Mouse (Mus musculus) adrenal gland, postnatal 25 days (tissue): Measurements from ENCODE around the gene Adamts8. TPM values are rescaled to one million over a fixed set of nuclear protein-coding genes. Genes with fewer than 3 reads are reported as not detected.
A peak's percentile ranks its signal among the peaks of the same experiment; 100 is the strongest.

Source experiments
- DNase-seq: peaks from one replicate; pipeline ENCODE4 v3.0.0; 2021; ENCODE audit warnings: mixed read lengths
- long read RNA-seq: library from polyadenylated mRNA; stranded (forward); transcript quantifications from one replicate; pipeline ENCODE4 v2.0.0, GENCODE M21; 2021
- total RNA-seq: library from RNA; stranded (reverse); gene quantifications from 2 replicates; pipeline ENCODE4 v1.2.3, GENCODE M21; 2021

Adamts8 gene
- 0.43 TPM in 1 of 2 replicates, not detected in the other for total RNA-seq
- long read RNA-seq, partial matches to known transcripts = 0 of 1 reads
- long read RNA-seq, other reads (novel, unspliced or antisense) = 0 of 1 reads

- peak; percentile 52 for DNase-seq
These were observed at the start of gene Adamts8 for GRCm38 (mm10) chr9:30942512-30943313. Gene Adamts8, plus strand, starts transcription at chr9:30942562.

DNA sequence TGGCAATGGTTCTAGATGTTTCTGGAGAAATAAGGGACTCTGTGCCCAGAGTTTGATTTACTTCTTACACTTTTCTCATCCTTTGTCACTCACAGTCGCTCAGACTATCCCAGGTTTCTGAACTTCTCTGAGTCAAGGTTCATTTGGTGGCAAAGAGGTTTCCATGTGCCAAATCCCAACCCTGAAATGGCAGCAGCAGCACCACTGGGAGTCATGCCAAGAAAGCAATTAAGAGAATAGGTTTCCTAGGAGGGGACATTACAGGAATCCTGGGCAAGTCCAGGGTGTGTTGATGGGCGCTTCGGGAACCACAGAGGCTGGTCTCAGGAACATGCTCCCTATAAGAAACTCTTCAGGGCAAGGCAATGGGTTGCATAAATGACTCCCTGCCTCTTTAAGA is 46.7 kb upstream of the Adamts8 start:
- no peak for DNase-seq

GRCm38 (mm10) chr9:30896752-30897151 is 45.6 kb upstream of the Adamts8 start:
- peak; percentile 99 for DNase-seq

DNA sequence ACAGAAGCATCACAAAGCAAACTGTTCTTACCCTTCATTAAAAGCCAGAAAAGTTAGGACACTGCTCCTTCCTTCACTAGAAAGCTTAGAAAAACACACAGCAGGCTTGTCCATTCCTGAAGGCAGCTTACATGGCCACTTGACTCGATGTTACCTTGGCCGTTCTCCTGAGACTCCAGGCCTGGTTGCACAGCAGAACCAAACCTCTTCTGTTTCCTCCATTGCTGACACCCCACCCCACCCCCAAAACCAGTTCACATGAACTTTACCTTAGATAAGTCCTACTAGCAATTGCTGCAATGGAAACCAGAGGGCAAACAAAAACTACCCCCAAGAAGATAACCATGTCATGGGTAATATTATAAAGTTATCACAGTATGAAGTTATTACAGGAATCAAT is 45.2 kb upstream of the Adamts8 start:
- DNase-seq = no peak

GRCm38 (mm10) chr9:30902152-30902551 is 40.2 kb upstream of the Adamts8 start:
- DNase-seq = no peak

GRCm38 (mm10) chr9:30902641-30903040 is 39.7 kb upstream of the Adamts8 start:
- no peak for DNase-seq

GRCm38 (mm10) chr9:30903266-30903665 is 39.1 kb upstream of the Adamts8 start:
- DNase-seq = peak; percentile 35

- DNase-seq = no peak
These were observed 36.5 kb upstream of the Adamts8 start for GRCm38 (mm10) chr9:30905861-30906260.

DNA sequence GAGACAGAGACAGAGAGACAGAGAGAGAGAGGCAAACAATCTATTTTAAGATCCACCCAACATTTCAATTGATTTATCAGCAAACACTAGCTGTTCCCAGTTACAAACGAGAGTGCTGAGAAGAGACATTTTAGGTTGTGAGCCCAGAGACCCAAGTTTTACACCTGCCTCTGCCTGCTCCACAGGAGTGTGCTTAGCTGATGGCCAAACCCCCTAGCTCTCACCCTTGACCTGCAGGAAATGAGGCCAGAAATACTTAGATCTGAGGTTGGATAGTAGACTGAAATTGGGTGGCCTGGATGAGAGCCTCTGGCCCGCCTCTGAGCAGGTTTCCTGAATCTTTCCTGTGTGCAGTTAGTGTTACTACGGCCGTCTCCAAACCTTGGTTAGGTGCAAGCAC is 35.9 kb upstream of the Adamts8 start:
- DNase-seq = no peak

GRCm38 (mm10) chr9:30907677-30908295 is 34.6 kb upstream of the Adamts8 start:
- no peak for DNase-seq

DNA sequence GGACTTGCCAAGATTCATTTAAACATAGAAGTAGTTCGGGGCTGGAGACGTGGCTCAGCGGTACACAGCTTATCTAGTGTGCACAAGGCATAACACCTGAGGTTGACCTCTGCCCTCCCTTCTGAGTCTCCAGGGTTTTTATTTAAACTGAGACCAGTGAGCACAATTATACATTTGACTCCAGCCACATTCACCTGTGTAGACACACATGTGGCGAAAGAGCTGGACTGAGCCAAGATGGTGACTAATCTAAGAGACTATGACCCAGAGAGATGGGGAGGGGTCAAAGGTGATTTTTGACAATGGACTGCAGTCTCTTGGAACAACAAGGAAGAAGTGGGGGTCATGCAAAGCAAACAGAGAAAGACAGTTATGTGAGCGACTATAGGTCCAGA is 34.1 kb upstream of the Adamts8 start:
- no peak for DNase-seq

DNA sequence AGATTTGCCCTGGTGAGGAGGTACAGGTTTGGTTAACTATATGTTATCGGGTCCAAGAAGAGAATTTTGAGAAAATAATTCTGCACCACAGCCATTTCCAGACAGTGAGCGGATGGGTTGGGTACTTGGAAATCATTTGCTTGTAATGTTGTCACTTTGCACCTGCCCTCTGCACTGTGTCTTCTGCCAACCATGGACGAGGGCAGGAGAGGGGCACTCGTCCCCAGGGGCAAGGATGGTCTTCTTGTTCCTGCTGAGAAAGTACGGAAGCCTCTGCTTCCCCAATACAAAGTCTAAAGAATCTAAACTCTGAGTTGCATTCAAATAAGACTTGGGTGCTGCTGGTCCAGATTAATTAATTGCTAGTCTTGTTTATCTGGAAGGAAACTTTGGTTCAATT is 33.4 kb upstream of the Adamts8 start:
- DNase-seq = no peak

DNA sequence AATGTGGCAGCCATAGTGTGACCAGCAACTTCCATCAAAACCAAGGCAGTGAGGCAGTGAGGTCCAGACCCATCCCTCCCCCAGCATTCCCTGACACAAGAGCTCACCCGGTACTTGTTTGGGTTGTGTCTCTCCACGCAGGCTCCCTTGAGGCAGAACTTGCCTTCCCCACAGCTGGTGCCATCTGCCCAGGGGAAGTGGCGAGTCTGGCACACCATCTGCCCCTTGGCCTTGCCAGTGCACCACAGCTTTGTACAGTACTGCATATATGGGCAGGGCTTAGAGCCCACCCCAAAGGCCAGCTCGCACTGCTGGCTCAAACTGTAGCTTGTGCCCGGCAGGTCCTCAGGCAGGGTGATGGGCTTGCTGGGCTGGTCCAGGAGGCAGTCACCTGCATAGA is 31.9 kb upstream of the Adamts8 start:
- DNase-seq = no peak

GRCm38 (mm10) chr9:30912161-30912560 is 30.2 kb upstream of the Adamts8 start:
- no peak for DNase-seq

DNA sequence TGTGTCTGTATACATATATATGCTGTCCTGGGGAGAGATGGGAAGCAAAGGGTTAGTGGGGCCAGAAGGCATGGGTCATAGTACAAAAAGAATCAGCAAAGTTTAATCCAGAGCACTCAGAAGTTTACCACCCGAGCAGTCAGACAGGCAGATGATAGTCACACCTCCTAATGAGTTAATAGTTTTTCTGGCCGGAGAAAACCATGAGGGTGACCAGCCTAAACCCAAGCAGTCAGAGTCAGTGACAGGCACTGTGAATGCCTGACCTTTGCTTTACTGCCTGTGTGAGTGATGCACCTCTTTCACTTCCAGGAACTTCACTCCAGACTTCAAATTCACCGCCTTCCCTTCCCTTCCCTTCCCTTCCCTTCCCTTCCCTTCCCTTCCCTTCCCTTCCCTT is 28.9 kb upstream of the Adamts8 start:
- no peak for DNase-seq

- DNase-seq = no peak
These were observed 28.1 kb upstream of the Adamts8 start for GRCm38 (mm10) chr9:30914241-30914640.

DNA sequence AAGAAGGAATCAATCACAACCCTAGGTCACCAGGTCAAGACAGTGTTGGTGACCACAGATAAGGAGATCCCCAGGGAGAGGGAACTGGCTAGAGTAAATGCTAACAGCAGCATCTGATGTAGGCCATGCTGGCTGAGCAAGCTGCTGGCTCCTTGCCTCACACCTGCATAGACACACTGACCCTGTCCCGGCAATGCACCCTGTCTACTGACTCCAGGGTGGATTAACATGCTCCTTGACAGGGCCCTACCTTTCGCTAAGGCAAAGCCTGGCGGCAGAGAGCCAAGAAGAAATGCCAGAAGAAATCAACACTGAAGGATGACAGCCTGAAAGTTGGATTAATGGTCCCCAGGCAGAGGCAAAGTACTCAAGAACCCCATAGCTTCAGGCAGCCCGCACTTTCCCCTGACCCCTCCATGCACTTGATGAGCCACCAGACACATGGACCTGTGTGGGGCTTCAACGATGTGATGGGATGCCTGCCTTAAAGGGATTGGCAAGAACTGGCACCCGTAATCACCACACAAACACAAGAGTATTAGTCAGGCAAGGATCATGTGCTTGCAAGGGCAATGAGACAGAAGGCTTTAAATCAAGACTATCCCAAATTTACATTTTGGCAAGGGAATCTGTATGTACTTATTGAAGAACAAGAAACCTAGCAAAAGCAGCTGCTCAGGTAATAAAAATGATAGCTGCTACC is 25.9 kb upstream of the Adamts8 start:
- DNase-seq = no peak

DNA sequence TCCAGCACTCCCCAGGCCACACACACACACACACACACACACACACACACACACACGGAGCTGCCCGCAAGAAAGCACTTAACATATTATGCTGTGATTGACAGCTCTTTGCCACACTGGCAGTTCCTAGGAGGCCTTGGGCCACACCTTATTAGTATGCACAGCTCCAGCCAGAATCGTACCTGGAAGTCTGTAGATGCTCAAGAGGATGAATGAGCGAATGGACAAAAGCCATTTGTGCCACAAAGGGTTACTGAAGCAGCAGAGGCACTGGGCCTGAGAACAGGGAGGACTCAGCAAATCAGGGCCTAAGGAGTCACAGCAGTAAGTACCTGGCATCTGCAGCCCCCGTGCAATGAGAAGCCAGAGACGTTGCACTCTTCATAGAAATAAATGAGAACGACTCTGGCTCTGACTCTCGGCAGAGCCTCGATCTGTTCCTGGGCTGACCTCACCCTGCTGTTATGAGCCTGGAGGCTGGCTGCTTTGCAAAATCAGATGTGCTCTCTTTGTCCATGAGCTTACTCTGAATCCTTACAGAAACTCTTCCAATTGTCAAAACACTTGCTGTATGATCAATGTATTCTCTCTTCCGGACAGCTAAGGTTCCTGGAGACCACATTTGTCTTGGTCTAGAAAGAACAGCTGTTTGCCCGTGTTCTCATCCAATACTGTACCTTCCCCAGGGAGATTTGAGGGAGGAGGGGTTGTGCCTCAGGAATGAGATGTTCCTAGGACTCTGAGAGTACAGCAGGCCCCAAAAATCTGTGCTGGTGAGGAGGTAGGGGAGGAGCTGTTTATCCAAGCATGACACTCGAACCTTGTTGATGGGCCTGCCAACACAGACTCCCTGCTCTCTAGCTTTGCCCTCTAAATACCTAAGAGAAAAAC is 23.7 kb upstream of the Adamts8 start:
- no peak for DNase-seq

DNA sequence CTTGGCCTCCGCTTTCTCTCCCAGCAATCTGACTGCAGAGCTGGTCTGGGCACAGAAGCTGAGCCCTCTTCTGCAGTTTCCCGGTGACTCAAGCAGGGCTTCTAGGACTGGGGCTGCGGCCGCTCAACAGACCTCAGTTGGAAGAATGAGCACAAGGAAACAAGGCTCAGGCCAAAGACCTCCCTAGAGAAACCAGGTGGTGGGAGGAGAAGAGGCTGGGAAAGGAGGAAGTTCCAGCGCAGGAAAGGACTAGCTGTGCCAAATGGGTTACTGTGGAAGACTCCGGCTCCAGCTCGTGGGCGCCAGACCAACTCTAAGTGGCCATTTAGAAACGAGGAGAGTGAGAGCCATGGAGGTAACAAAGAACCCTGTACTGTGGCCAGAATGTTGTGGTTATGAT is 22.7 kb upstream of the Adamts8 start:
- DNase-seq = no peak

DNA sequence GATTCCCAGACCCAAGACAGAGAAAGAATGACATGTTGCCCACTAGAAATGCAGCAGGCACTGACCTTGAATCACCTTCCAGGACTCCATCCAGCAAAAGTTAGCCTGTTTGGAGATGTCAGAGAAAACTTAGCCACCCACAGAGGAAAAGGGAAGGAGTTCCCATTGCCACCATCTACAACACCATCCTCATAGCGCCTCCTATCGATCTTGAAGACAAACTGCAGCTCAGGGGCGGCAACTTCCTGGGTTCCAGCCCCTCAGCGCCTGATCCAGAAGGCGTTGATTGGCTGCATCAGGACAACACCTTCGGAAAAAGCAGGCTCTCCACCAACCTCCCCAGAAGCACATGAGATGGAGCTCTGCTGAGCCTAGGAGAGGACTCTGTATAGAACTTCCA is 21.6 kb upstream of the Adamts8 start:
- DNase-seq = no peak

- DNase-seq = no peak
These were observed 20.9 kb upstream of the Adamts8 start for GRCm38 (mm10) chr9:30921261-30922103.
